Mouse (Mus musculus): ENCODE data around the gene Itga9. TPM values are rescaled to one million over a fixed set of nuclear protein-coding genes. Genes with fewer than 3 reads are reported as not detected.

The Itga9 gene
- polyA plus RNA-seq, 1 experiment from 2014 or later = 10.3 TPM

DNA sequence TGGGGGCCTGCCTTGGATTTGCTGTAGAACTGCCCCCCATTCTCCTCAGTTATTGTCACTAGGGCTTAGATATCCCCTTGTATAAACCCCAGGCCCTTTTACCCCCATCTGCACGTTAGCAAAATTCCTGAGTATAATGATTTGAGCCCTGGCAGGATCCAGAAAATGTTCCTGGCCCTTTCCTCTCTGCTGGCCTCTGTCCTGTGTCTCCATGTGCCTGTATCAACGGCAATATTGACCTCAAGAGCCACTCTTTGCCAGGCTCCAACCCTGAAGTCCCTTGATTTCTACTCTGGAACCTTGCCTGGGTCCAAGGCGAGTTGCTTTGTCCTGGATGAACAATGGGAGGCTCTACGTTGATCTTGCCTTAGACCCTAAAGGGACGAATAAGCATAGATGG lies 131.8 kb downstream of the Itga9 start:
- Histone ChIP-seq H3K9me3 (replicated peaks; ENCODE audit: control insufficient read depth, low read length) (no peaks in the 10 kb centered on the region), H3K27ac (replicated peaks; ENCODE audit: low read depth, low read length) (no peak overlapping the region), H3K27me3 (ENCODE audit: control insufficient read depth, insufficient read depth, low read length) (no peaks in the 10 kb centered on the region), H3K4me3 (ENCODE audit: low read depth, low read length) (no peak overlapping the region), H3K9ac (replicated peaks; ENCODE audit: low read length) (no peak overlapping the region), H3K36me3 (replicated peaks; ENCODE audit: control insufficient read depth, insufficient read depth, low read depth, low read length) (no peaks in the 10 kb centered on the region), H3K4me2 (ENCODE audit: low read depth, low read length) (no peak overlapping the region), H3K4me1 (ENCODE audit: control insufficient read depth, insufficient read depth, low read length) (no peaks in the 10 kb centered on the region; the same call in 1 of the 2 replicates)
- ATAC-seq (replicated peaks; ENCODE audit: insufficient number of reproducible peaks, low FRiP score, low TSS enrichment, low read depth) (no peak), DNase-seq (ENCODE audit: low spot score) (no peak)
- WGBS = 87% methylated on average over 5 of the region's 5 CpGs

GRCm38 (mm10) chr9:118739071-118739470 lies 132.6 kb downstream of the Itga9 start:
- Histone ChIP-seq H3K36me3 (replicated peaks; ENCODE audit: control insufficient read depth, insufficient read depth, low read depth, low read length) (no peaks in the 10 kb centered on the region), H3K27me3 (ENCODE audit: control insufficient read depth, insufficient read depth, low read length) (no peaks in the 10 kb centered on the region), H3K4me3 (ENCODE audit: low read depth, low read length) (no peak overlapping the region), H3K27ac (replicated peaks; ENCODE audit: low read depth, low read length) (no peak overlapping the region), H3K4me1 (ENCODE audit: control insufficient read depth, insufficient read depth, low read length) (no peaks in the 10 kb centered on the region; the same call in 1 of the 2 replicates), H3K4me2 (ENCODE audit: low read depth, low read length) (no peak overlapping the region), H3K9ac (replicated peaks; ENCODE audit: low read length) (no peak overlapping the region), H3K9me3 (replicated peaks; ENCODE audit: control insufficient read depth, low read length) (no peaks in the 10 kb centered on the region)
- 89% methylated on average over 3 of the region's 3 CpGs for WGBS
- DNase-seq (ENCODE audit: low spot score) = no peak
- ATAC-seq (replicated peaks; ENCODE audit: insufficient number of reproducible peaks, low FRiP score, low TSS enrichment, low read depth) = no peak

GRCm38 (mm10) chr9:118739659-118740058 lies 133.2 kb downstream of the Itga9 start:
- Histone ChIP-seq H3K4me3 (ENCODE audit: low read depth, low read length) (no peak overlapping the region), H3K9me3 (replicated peaks; ENCODE audit: control insufficient read depth, low read length) (no peaks in the 10 kb centered on the region), H3K27ac (replicated peaks; ENCODE audit: low read depth, low read length) (no peak overlapping the region), H3K9ac (replicated peaks; ENCODE audit: low read length) (no peak overlapping the region), H3K4me1 (ENCODE audit: control insufficient read depth, insufficient read depth, low read length) (no peaks in the 10 kb centered on the region; the same call in 1 of the 2 replicates), H3K36me3 (replicated peaks; ENCODE audit: control insufficient read depth, insufficient read depth, low read depth, low read length) (no peaks in the 10 kb centered on the region), H3K27me3 (ENCODE audit: control insufficient read depth, insufficient read depth, low read length) (no peaks in the 10 kb centered on the region), H3K4me2 (ENCODE audit: low read depth, low read length) (no peak overlapping the region)
- DNase-seq (ENCODE audit: low spot score) (no peak), ATAC-seq (replicated peaks; ENCODE audit: insufficient number of reproducible peaks, low FRiP score, low TSS enrichment, low read depth) (no peak)
- 90% methylated on average over 3 of the region's 3 CpGs for WGBS

DNA sequence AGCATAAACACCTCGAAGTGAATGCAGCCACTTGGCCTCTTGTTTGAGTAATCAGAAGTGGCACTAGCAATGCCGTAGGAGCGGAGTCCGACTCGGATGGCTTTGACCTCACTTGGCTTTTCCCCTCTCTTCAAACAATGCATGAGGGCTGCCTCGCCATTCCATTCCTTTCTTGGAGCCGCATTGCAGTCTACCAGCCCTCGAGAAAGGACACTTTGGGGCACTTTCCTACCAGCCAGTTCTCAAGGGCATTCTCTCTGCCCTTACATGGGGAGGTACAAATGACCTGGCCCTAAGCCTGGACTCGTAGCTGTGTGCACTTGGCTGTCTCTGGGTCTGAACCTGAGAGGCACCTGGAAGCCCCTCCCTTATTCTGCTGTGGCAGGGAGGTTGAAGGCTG lies 134.8 kb downstream of the Itga9 start:
- Histone ChIP-seq H3K4me2 (ENCODE audit: low read depth, low read length) (no peak overlapping the region), H3K9me3 (replicated peaks; ENCODE audit: control insufficient read depth, low read length) (no peaks in the 10 kb centered on the region), H3K4me3 (ENCODE audit: low read depth, low read length) (no peak overlapping the region), H3K27me3 (ENCODE audit: control insufficient read depth, insufficient read depth, low read length) (no peaks in the 10 kb centered on the region), H3K36me3 (replicated peaks; ENCODE audit: control insufficient read depth, insufficient read depth, low read depth, low read length) (no peaks in the 10 kb centered on the region), H3K27ac (replicated peaks; ENCODE audit: low read depth, low read length) (no peak overlapping the region), H3K9ac (replicated peaks; ENCODE audit: low read length) (no peak overlapping the region), H3K4me1 (ENCODE audit: control insufficient read depth, insufficient read depth, low read length) (no peaks in the 10 kb centered on the region; the same call in 1 of the 2 replicates)
- DNase-seq (ENCODE audit: low spot score) = no peak
- 73% methylated on average over 9 of the region's 9 CpGs for WGBS
- no peak for ATAC-seq (replicated peaks; ENCODE audit: insufficient number of reproducible peaks, low FRiP score, low TSS enrichment, low read depth)

DNA sequence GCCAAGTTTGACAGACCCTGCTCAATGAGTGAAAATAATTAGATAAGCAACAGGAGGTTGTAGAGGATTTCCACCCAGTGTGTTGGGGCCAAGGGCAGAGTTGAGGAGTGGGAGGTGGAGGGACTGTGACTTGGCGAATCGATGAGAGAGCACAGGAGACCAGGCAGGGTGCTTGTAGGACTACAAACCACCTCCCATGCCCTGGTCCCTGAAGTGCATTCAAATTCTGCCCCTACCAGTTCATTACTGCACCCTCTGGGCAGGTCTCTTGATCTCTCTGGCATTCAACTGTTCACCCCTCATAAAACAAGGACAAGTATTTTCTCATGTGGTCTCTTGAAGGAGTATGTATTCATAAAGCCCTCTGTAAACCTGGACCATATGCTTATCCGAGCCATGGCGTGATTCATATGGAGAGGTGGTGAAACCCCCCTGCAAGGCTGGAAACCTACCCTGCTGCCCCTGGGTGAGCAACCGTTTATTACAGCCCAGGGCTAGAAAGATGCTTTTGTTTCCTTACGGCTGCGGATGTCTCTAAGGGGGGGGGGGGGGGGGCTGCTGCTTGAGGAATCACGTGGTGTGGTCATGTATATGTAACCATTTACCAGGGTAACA lies 143.0 kb downstream of the Itga9 start:
- 56% methylated on average over 8 of the region's 8 CpGs for WGBS
- Histone ChIP-seq H3K4me1 (ENCODE audit: control insufficient read depth, insufficient read depth, low read length) (no peaks in the 10 kb centered on the region), H3K9ac (replicated peaks; ENCODE audit: low read length) (no peak overlapping the region), H3K4me3 (ENCODE audit: low read depth, low read length) (no peak overlapping the region), H3K9me3 (replicated peaks; ENCODE audit: control insufficient read depth, low read length) (no peaks in the 10 kb centered on the region), H3K36me3 (replicated peaks; ENCODE audit: control insufficient read depth, insufficient read depth, low read depth, low read length) (no peaks in the 10 kb centered on the region), H3K27me3 (ENCODE audit: control insufficient read depth, insufficient read depth, low read length) (no peaks in the 10 kb centered on the region), H3K4me2 (ENCODE audit: low read depth, low read length) (no peak overlapping the region), H3K27ac (replicated peaks; ENCODE audit: low read depth, low read length) (no peak overlapping the region)
- ATAC-seq (replicated peaks; ENCODE audit: insufficient number of reproducible peaks, low FRiP score, low TSS enrichment, low read depth) (no peak), DNase-seq (ENCODE audit: low spot score) (no peak)

DNA sequence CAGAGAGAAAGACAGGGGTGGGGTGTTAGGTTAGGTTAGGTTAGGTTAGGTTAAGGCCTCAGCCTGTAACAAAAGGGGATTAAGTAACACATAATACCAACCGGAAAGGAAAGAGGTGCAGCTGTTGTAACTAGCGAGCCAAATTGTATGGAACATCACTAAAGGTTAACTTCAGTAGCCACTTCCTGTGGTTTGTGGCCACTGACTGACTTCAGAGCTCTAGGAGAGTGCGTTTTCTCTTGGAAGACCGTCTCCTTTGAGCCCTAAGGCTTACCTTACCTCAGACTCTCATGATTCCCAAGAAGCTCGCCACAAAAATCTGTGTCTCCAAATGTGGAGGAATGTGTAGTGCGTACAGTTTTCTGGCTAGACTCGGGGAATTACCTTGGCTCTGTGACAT lies 144.3 kb downstream of the Itga9 start:
- no peak overlapping the region for H3K9ac ChIP-seq (replicated peaks; ENCODE audit: low read length)
- WGBS = 77% methylated on average over 7 of the region's 7 CpGs
- no peak overlapping the region for H3K27ac ChIP-seq (replicated peaks; ENCODE audit: low read depth, low read length)

GRCm38 (mm10) chr9:118752376-118752775 lies 145.9 kb downstream of the Itga9 start:
- DNase-seq (ENCODE audit: low spot score) (no peak), ATAC-seq (replicated peaks; ENCODE audit: insufficient number of reproducible peaks, low FRiP score, low TSS enrichment, low read depth) (no peak)
- H3K9me3 ChIP-seq (replicated peaks; ENCODE audit: control insufficient read depth, low read length) = no peaks in the 10 kb centered on the region
- H3K9ac ChIP-seq (replicated peaks; ENCODE audit: low read length) = no peak overlapping the region
- no peak overlapping the region for H3K27ac ChIP-seq (replicated peaks; ENCODE audit: low read depth, low read length)
- no peaks in the 10 kb centered on the region for H3K27me3 ChIP-seq (ENCODE audit: control insufficient read depth, insufficient read depth, low read length)
- no peak overlapping the region for H3K4me3 ChIP-seq (ENCODE audit: low read depth, low read length)
- no peak overlapping the region for H3K4me2 ChIP-seq (ENCODE audit: low read depth, low read length)
- WGBS = 89% methylated on average over 2 of the region's 2 CpGs
- no peaks in the 10 kb centered on the region for H3K36me3 ChIP-seq (replicated peaks; ENCODE audit: control insufficient read depth, insufficient read depth, low read depth, low read length)
- H3K4me1 ChIP-seq (ENCODE audit: control insufficient read depth, insufficient read depth, low read length) = no peaks in the 10 kb centered on the region

More for the DNA sequence above, 144.3 kb downstream of the Itga9 start:
- DNase-seq (ENCODE audit: low spot score) (no peak), ATAC-seq (replicated peaks; ENCODE audit: insufficient number of reproducible peaks, low FRiP score, low TSS enrichment, low read depth) (no peak)
- no peaks in the 10 kb centered on the region for H3K27me3 ChIP-seq (ENCODE audit: control insufficient read depth, insufficient read depth, low read length)
- no peaks in the 10 kb centered on the region for H3K9me3 ChIP-seq (replicated peaks; ENCODE audit: control insufficient read depth, low read length)
- no peak overlapping the region for H3K4me3 ChIP-seq (ENCODE audit: low read depth, low read length)
- H3K36me3 ChIP-seq (replicated peaks; ENCODE audit: control insufficient read depth, insufficient read depth, low read depth, low read length) = no peaks in the 10 kb centered on the region
- H3K4me2 ChIP-seq (ENCODE audit: low read depth, low read length) = no peak overlapping the region
- H3K4me1 ChIP-seq (ENCODE audit: control insufficient read depth, insufficient read depth, low read length) = no peaks in the 10 kb centered on the region

DNA sequence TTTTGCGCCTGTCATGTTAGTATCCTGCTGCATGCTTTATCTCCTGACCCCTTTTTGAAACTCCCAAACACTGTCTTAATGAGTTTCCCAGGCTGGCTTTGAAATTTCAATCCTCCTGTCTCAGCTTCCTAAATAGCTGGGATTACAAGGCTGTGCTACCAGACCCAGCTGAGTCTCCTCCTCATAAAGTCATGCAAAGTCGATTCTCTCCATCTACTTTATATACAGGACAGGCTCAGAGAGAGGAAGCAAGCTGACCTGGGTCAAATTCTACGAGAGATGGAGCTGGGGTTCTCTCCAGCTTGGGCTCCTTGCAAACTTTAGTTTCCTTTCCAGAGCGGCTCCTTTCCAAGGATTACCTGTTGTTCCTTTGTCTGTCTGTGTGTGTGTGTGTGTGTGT lies 153.0 kb downstream of the Itga9 start:
- no peaks in the 10 kb centered on the region; the same call in 1 of the 2 replicates for H3K4me1 ChIP-seq (ENCODE audit: control insufficient read depth, insufficient read depth, low read length)
- no peak overlapping the region for H3K4me2 ChIP-seq (ENCODE audit: low read depth, low read length)
- 69% methylated on average over 4 of the region's 4 CpGs for WGBS

More for the DNA sequence above, 153.0 kb downstream of the Itga9 start:
- DNase-seq (ENCODE audit: low spot score) (no peak), ATAC-seq (replicated peaks; ENCODE audit: insufficient number of reproducible peaks, low FRiP score, low TSS enrichment, low read depth) (no peak)
- Histone ChIP-seq H3K36me3 (replicated peaks; ENCODE audit: control insufficient read depth, insufficient read depth, low read depth, low read length) (no peaks in the 10 kb centered on the region), H3K27me3 (ENCODE audit: control insufficient read depth, insufficient read depth, low read length) (no peaks in the 10 kb centered on the region), H3K9me3 (replicated peaks; ENCODE audit: control insufficient read depth, low read length) (no peaks in the 10 kb centered on the region), H3K4me3 (ENCODE audit: low read depth, low read length) (no peak overlapping the region), H3K9ac (replicated peaks; ENCODE audit: low read length) (no peak overlapping the region), H3K27ac (replicated peaks; ENCODE audit: low read depth, low read length) (no peak overlapping the region)
